Comparison of ENCODE assay signal across 8 mouse cellular contexts in the genomic region with DNA sequence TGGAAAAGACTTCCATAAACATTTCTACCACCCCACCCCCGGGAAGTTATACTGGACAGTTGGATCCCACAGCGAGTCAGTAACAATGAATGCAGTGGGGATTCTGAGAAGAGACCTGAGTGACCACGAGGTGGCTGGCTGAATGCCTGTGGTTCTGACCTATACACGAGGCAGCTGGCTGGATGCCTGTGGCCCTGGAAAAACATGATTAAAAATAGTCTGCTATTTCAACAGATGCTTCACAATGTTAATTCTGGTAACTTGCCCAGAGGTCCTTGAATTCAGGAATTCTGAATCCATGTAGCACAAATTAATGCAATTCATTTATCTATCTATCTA.
DNase-seq lines count a peak whose midpoint lies in the region; ATAC-seq and TF ChIP-seq lines count a peak whose summit lies in the region.
"Had no signal": no experiment of that assay in that cellular context is flagged by ENCODE, and none has a peak within 500 bp of the region (broad histone marks: within the 10 kb centered on the region; RNA-seq: fewer than 3 reads in every experiment).

No protein-coding gene starts in this region.

- no peak overlapping the region for H3K9ac ChIP-seq in forebrain, embryonic 14.5 days (ENCODE audit: low read length)
- H3K9ac ChIP-seq: liver, embryonic 14.5 days had no signal

- no peak for ATAC-seq in forebrain, embryonic 14.5 days

- 75% methylated on average over 4 of the region's 4 CpGs for WGBS in forebrain, embryonic 14.5 days

- H3K27ac ChIP-seq in testis, adult 2 months (ENCODE audit: control insufficient read depth, insufficient read depth, low read depth, low read length): peak overlapping the region; percentile 46; the same call in 1 of the 2 replicates
- H3K27ac ChIP-seq in forebrain, embryonic 14.5 days (ENCODE audit: low read depth, low read length): no peak overlapping the region
- H3K27ac ChIP-seq: liver, embryonic 14.5 days had no signal

- no peaks in the 10 kb centered on the region for H3K9me3 ChIP-seq in forebrain, embryonic 14.5 days (replicated peaks; ENCODE audit: control insufficient read depth, low read length)

- no peak for TF ChIP-seq CTCF in testis, adult 2 months (IDR thresholded peaks at IDR 0.05; ENCODE audit: control insufficient read depth, insufficient read depth, insufficient replicate concordance, low read depth, low read length)

- no peaks in the 10 kb centered on the region for H3K36me3 ChIP-seq in testis, adult 2 months (ENCODE audit: control insufficient read depth, insufficient read depth, low read length)
- no peaks in the 10 kb centered on the region for H3K36me3 ChIP-seq in forebrain, embryonic 14.5 days (ENCODE audit: control insufficient read depth, insufficient read depth, low read length)

- no peak overlapping the region for H3K4me3 ChIP-seq in testis, adult 2 months (ENCODE audit: control insufficient read depth, low read depth, low read length)
- no peak overlapping the region for H3K4me3 ChIP-seq in forebrain, embryonic 14.5 days (ENCODE audit: low read depth, low read length)

- H3K4me1 ChIP-seq in testis, adult 2 months (ENCODE audit: control insufficient read depth, insufficient read depth, low read length): peaks cover 7% of the 10 kb centered on the region
- no peaks in the 10 kb centered on the region for H3K4me1 ChIP-seq in forebrain, embryonic 14.5 days (ENCODE audit: control insufficient read depth, insufficient read depth, low read length)

- DNase-seq in Muller cell, postnatal 12 days (ENCODE audit: inconsistent ontology term): peak; percentile 92
- DNase-seq in adrenal gland, postnatal 25 days: peak; percentile 85
- DNase-seq in gastrocnemius, postnatal 4 days (ENCODE audit: low spot score in 2 of 2): peak; percentile 37 to 76
- DNase-seq in kidney, postnatal 14 days: peak; percentile 82
- DNase-seq in left cerebral cortex, adult 18-20 months (ENCODE audit: low spot score in 2 of 2): no peak
- DNase-seq in forebrain, embryonic 14.5 days (ENCODE audit: low spot score): no peak

- no peak for TF ChIP-seq POLR2A in testis, adult 2 months (IDR thresholded peaks at IDR 0.05; ENCODE audit: control insufficient read depth, low read depth, low read length)

- no peaks in the 10 kb centered on the region for H3K27me3 ChIP-seq in testis, adult 2 months (ENCODE audit: control insufficient read depth, insufficient read depth, low read length)
- H3K27me3 ChIP-seq in forebrain, embryonic 14.5 days (replicated peaks; ENCODE audit: control insufficient read depth, insufficient read depth, low read length): no peaks in the 10 kb centered on the region

- H3K4me2 ChIP-seq in forebrain, embryonic 14.5 days (ENCODE audit: low read length): no peak overlapping the region

Comparison
In these comparisons a context has a peak if more than half of its experiments do, and no peak if none do; other contexts are left out.
1. DNase-seq: peak in Muller cell, postnatal 12 days (single experiment), adrenal gland, postnatal 25 days (single experiment), gastrocnemius, postnatal 4 days (2 of 2) and kidney, postnatal 14 days (single experiment); none in left cerebral cortex, adult 18-20 months (0 of 2) and forebrain, embryonic 14.5 days (single experiment).